Mouse (Mus musculus) monocyte, adult 5-6 weeks (primary cell): ENCODE results near the gene Slc27a3. TPM values are rescaled to one million over a fixed set of nuclear protein-coding genes. Genes with fewer than 3 reads are reported as not detected.

ENCODE experiments used
- ATAC-seq: fragments of 153-309, 156-312 bp; replicated peaks from 2 replicates; pipeline ENCODE4 v1.8.0; 2017; ENCODE audit warnings: mild to moderate bottlenecking; ENCODE audit not compliant: low TSS enrichment, insufficient number of reproducible peaks, severe bottlenecking, poor library complexity, low FRiP score
- total RNA-seq: library from RNA; stranded (forward); fragments of 200-1000, 200-491, 200-594 nt; gene quantifications from 3 replicates; pipeline ENCODE4 v1.2.3, GENCODE M21; 2017

Gene Slc27a3
- total RNA-seq = 2.1 TPM in 1 of 3 replicates, not detected in the others

DNA sequence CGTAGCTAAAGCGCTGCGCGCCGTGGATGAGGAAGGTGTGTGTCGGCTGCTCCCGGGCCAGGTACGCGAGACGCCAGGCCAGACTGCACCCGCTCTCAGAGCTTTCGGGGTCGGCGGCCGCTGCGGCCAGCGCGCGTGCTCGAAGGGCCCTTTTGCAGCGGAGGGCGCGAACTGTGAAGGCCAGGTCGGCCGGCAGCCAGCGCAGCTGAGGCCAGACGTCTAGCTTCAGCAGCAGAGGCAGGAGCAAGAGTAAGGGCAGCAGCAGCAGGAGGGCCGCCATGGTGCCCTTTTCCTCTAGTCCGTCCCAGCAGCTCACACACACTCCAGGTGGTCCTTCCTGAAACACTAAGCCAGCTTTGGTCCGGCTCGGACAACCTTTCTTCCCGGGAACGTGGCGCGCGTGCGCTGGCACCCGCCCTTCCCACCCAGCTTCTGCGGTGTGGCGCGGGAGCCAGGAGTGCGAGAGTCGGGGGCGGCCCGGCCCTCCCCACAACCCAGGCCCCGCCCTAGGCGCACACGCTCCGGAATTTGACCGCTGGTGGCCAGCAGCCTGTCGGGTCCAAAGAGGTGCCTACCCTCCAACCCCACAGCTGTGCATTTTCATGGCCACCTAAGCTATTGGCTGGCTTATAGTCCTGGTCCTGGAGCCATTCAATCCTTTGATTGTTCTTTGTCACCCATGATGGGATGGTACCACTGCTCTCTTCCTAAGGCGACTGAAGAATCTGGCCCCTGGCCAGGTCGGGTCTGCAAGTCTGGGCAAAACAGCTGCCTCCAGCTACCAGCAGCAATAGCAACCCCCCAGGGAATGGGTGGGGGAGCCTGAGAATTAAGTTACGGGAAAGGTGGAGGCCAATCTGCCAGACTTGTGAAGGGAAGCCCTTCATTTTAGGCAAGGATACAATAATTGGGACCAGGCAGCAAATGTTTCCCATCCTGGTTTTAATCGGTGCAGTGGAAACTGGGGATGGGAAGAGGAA lies at the start of gene Slc27a3:
Gene Slc27a3, minus strand, starts transcription at position 428 of the 980 bp plus-strand sequence.
- ATAC-seq = no peak

DNA sequence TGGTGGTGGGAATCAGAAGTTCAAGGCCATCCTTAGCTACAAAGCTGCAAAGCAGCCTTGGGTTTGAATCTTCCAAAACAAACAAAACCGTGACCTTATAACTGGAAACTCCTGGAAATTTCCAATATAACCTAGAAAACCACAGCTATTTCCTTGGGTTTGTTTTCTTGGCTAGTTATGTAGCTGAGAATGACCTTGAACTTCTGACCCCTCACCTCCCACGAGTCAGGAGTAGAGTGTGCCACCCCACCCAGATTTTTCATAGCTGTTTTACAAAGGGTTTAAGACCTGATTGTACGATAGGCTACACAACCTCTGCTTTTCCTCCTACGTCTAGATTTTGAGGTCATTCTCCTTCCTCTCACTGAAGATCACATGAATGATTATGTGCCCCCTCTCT lies 47.4 kb upstream of the Slc27a3 start:
- no peak for ATAC-seq

- ATAC-seq = no peak
Measured at GRCm38 (mm10) chr3:90434073-90434730, 44.5 kb upstream of the Slc27a3 start.

DNA sequence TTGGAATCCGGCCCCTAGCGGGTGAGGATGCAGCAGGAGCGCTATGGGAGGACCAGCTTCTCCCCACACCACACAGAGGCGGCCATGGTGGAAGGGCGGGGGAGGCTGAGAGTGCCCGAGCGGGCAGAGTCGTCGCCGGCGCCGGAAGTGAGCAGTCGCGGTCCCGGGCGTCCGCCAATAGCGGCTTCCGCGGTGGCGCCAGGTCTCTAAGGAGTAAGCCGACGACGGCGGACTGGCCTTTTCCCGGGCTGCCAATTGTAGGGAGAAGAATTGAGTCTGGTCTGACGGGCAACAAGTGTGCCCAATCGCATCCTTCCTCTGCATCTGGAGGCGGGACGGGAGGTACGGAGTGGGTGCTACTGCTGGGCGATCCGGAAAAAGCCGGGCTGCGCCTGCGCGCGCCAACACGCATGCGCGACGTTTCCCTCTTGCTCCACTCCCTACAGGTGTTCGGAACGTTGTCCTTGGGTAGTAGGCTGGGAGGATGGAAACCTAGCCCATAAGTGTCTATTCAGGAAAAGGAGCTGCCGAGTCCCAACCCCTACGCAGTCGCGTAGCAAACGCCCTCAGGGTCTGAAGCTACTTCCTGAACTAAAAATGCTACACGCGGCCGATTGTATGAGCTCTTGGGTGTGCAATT lies 43.8 kb upstream of the Slc27a3 start, which contains the start of gene Ints3:
Gene Ints3, minus strand, starts transcription at position 242 of the 640 bp plus-strand sequence.
- ATAC-seq = peak; percentile 99

DNA sequence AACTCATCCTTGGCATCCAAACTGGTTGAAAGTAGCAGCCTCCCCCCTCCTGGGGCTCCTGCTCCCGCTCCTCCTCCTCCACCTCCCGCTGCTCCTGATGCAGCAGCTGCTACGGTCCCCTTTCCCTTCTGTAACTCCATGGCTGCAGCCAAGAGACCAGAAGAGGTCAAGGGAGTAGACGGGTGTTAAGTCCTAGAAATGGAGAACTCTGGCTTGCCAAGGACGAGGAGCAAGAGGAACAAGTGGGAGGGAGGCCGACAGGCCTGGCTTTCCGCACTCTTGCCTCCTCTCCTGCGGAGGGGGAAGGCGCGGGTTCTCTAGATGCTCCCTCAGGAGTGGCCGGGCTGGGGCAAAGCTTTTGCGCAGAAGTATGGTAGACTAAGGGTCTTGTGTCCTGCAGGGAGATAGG lies 43.1 kb upstream of the Slc27a3 start:
- peak; percentile 28; the same call in 1 of the 2 replicates for ATAC-seq

DNA sequence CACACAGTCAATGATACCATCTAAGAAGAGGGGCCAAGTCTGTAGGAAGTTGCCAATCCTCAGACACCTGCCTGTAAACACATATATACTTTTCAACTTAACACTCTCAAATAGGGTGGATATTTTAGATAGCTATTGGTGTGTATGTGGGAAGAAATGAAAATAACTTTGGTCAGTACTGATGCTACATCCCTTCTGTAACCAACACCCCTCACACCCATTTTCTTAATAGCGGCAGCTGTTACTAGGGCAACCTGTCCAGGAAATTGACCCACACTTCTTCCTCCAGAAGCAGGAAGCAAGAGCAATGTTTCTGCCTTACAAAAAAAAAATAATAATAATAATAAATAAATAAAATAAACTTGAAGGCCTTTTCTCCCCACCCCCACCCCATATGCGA lies 42.6 kb upstream of the Slc27a3 start:
- no peak for ATAC-seq

GRCm38 (mm10) chr3:90429576-90429975 lies 39.8 kb upstream of the Slc27a3 start:
- no peak for ATAC-seq

- no peak for ATAC-seq
Measured at GRCm38 (mm10) chr3:90428186-90428585, 38.4 kb upstream of the Slc27a3 start.

- no peak for ATAC-seq
Measured at GRCm38 (mm10) chr3:90427574-90427973, 37.8 kb upstream of the Slc27a3 start.

DNA sequence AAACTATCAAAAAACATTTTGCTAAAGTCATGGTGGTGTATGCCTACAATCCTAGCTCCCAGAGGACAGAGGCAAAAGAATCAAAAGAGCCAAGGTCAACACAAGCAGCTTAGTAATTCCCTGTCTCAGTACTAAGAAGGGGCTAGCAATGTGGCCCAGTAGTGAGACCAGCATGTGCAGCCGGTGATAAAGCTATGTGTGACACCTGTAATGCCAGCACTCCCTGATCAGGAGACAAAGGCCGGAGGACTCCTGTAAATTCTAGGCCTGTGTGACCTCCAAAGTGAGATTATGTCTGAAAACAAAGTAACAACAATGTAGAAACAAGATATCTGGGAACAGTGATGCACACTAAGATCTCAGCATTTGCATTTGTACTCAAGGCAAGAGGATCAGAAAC lies 35.8 kb upstream of the Slc27a3 start:
- ATAC-seq = no peak

GRCm38 (mm10) chr3:90423549-90423948 lies 33.8 kb upstream of the Slc27a3 start:
- no peak for ATAC-seq

GRCm38 (mm10) chr3:90420696-90421095 lies 31.0 kb upstream of the Slc27a3 start:
- no peak for ATAC-seq

DNA sequence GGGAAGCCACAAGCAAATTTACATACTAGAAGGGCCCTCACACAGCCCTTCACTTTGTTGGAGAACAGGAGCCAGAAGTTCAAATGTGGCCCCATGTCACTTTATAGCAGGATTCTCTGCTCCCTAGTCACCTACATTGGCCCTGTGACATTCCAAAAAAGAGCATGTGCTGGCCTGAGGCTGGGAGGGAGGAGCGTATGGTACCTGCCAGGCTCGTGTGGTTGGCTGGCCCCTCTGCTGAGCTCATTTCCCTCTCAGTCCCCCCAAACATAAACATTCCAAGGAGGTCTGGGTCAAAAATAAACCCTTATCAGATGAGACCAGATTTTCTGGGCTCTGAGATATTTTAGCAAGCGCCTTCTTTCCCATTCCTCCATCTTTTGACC lies 23.3 kb upstream of the Slc27a3 start:
- ATAC-seq = no peak

GRCm38 (mm10) chr3:90412312-90413010 lies 22.7 kb upstream of the Slc27a3 start:
- peak; percentile 87 for ATAC-seq

DNA sequence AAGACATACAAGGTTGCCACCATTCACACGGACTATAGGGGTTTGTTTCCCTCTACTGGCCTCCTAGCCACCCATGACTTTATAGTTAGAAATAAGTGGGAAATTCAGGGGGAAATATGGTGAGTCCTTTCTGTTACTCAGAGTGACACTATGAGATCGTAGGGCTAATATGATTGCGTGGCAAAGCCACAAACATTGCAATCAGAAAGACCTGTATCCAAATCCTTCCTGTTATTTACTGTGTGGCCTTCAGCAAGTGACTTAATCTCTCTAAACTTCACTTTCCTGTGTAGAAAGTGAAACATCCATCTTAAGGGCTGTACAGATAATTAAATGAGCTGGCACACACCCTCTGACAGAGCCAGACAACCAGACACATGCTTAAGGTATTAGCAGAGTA lies 19.0 kb upstream of the Slc27a3 start:
- no peak for ATAC-seq

- ATAC-seq = no peak
Measured at GRCm38 (mm10) chr3:90406414-90406813, 16.7 kb upstream of the Slc27a3 start.

GRCm38 (mm10) chr3:90404609-90405008 lies 14.9 kb upstream of the Slc27a3 start:
- ATAC-seq = no peak

DNA sequence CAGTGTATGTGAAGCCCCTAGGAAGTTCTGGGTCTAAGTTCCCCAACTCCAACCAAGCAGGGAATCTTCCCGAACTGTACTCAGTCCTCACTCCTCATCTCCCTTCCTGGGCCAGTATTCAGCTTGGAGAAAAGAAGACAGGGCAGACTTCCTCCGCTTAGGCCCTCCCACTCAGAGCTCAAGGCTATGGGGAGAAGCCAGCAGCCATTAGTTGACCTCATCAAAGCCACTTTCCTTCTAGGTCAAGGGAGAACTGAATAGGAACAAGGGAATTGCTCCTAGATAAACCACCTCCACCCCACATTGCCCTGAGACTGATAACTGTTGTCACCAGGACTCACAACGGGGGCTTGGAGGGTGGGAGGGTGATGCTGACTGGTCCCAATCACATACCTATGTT lies 14.4 kb upstream of the Slc27a3 start:
- no peak for ATAC-seq

GRCm38 (mm10) chr3:90400993-90401392 lies 11.3 kb upstream of the Slc27a3 start:
- ATAC-seq = no peak
